Mouse (Mus musculus): ENCODE results near the gene Tex9. TPM values are rescaled to one million over a fixed set of nuclear protein-coding genes. Genes with fewer than 3 reads are reported as not detected.

Gene Tex9
- polyA plus RNA-seq, 1 experiment from 2014 or later = 55.4 TPM

DNA sequence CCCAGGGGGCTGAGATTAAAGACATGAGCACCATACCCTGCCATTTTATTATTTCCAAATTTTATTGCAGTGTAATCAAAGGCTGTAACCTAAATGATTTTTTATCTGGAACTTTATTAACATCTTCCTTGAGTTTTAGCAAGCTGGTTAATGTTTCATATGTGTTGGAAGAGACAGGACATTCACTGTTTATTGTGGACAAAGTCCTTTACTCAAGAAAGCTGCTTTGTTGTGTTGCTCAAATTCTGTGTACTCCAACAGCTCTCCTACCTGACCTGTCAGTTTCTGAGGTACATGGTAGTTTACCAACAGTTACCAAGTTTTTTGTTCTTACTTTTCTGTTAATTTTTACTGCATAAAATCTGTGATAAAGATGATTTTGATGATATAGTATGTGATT lies 23.4 kb upstream of the Tex9 start:
- no peaks in the 10 kb centered on the region for H3K9me3 ChIP-seq (replicated peaks)
- no peaks in the 10 kb centered on the region for H3K36me3 ChIP-seq
- H3K27me3 ChIP-seq (ENCODE audit: low read depth, poor library complexity, severe bottlenecking) = no peaks in the 10 kb centered on the region
- no peak overlapping the region for H3K27ac ChIP-seq
- no peak overlapping the region for H3K4me3 ChIP-seq
- no peaks in the 10 kb centered on the region for H3K4me1 ChIP-seq
- DNase-seq (ENCODE audit: low spot score) = no peak

DNA sequence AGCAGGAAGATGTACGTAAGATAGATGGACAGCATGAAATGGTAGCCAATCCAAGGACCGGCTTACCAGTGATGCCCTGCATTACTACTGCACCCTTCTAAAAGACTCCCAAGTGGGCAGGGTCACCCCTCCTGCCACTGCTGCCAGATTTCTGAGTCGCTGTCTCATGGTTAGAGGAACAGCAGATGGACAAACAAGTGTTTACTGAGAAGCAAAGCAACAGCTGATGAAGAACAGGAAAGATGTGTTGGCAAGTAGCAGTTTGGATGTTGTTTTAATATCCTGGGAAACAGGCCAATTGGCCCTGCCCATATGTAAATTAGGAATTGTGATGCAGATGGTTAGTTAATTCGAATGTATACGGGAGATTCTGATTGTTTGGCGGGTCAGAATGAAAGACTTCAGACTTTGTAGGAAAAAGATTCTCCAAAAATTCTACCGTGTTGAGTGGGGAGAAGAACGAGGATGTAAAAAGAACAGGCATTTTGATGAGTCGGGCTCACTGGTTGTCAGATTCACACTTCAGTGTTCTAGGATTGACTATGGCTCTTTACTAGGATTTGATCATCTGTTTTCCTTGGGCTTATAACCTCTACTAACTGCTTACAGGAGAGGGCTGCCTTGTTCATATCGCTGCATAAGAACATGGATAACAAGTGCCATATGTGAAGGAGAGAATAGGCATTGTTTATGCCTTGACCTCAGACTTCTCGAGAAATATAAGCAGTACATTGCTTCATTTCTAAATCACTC lies 20.4 kb upstream of the Tex9 start:
- Histone ChIP-seq H3K9me3 (replicated peaks) (no peaks in the 10 kb centered on the region), H3K4me3 (no peak overlapping the region)
- 63% methylated on average over 11 of the region's 11 CpGs for WGBS

DNA sequence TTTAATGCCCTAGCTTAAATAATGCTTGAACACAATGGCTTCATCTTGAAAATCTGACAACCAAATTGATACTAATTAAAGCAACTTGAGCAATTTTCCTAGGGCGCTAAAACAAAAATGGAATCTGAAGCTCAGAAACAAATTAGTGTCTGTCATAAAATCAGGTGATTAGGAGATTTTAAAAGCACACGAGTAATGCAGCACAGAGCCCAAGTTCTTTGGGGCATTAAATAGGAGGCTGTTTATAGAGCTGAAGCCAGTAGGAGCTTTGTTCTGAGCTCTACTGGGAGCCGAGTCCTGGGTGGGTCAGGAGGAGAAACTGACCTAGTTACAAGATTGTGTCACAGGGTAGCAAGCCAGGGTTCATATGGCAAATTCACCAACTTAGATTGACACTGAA lies 5.2 kb upstream of the Tex9 start:
- no peak overlapping the region for H3K4me3 ChIP-seq
- H3K27me3 ChIP-seq (ENCODE audit: low read depth, poor library complexity, severe bottlenecking) = no peaks in the 10 kb centered on the region
- WGBS = 78% methylated on average over 3 of the region's 3 CpGs
- DNase-seq (ENCODE audit: low spot score) = no peak
- no peak overlapping the region for H3K27ac ChIP-seq
- peaks cover 3% of the 10 kb centered on the region for H3K4me1 ChIP-seq
- no peaks in the 10 kb centered on the region for H3K9me3 ChIP-seq (replicated peaks)
- no peaks in the 10 kb centered on the region for H3K36me3 ChIP-seq

More for the DNA sequence above, 20.4 kb upstream of the Tex9 start:
- Histone ChIP-seq H3K4me1 (no peaks in the 10 kb centered on the region), H3K27me3 (ENCODE audit: low read depth, poor library complexity, severe bottlenecking) (no peaks in the 10 kb centered on the region), H3K36me3 (no peaks in the 10 kb centered on the region), H3K27ac (no peak overlapping the region)
- no peak for DNase-seq (ENCODE audit: low spot score)

DNA sequence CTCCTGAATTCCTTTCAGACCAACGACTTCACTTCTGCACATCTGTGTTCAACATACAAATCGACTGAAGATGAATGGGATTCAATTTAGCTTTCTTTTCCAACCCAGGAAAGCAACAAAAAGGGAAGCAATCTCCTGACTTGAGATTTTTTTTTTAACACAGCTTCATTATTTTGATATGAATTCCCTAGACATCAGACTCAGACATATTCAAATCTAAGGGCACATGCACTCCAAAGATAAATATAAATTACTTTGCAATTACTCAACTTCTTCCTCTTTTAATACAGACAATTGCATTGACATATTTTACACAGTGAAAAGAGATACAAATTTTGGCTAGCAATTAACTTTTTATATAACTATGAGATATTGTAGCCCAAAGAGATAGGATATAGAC lies 4.7 kb upstream of the Tex9 start:
- H3K9me3 ChIP-seq (replicated peaks) = no peaks in the 10 kb centered on the region
- no peak overlapping the region for H3K4me3 ChIP-seq
- no peak for DNase-seq (ENCODE audit: low spot score)
- WGBS = 82% methylated on average over 2 of the region's 2 CpGs
- peaks cover 7% of the 10 kb centered on the region for H3K4me1 ChIP-seq
- no peaks in the 10 kb centered on the region for H3K36me3 ChIP-seq
- H3K27me3 ChIP-seq (ENCODE audit: low read depth, poor library complexity, severe bottlenecking) = no peaks in the 10 kb centered on the region
- H3K27ac ChIP-seq = no peak overlapping the region

DNA sequence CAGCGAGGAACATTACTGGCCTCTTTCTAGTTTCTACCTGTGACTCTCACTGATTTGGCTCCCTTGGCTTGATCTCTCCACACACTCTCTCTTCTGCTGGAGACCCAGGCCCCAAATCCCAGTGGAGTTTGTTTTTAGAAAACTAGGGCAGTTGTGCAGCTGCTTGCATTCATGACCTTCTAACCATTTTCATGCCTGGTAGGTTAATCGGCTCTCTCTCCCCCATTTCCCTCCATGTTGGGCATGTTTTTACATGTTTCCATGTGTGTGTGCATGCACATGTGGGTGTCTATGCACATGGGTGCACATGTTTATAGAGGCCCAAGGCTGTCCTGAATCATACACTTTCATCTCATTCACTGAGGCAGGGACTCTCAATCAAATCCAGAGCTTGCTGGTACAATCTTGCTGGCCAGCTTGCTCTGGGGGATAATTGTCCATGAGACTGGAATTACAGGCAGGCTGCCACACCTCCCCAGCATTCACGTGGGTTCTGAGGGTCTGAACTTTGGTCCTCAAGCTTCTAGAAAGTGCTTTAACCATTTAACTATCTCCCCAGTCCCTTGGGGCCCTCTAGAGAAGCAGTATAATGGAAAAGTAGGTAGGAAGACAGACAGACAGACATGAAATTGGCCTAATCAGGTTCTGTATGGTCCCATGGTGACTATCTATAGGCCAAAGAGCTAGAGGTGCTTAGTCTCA lies 2.1 kb upstream of the Tex9 start:
- no peaks in the 10 kb centered on the region for H3K9me3 ChIP-seq (replicated peaks)
- H3K27me3 ChIP-seq (ENCODE audit: low read depth, poor library complexity, severe bottlenecking) = no peaks in the 10 kb centered on the region
- peaks cover 5% of the 10 kb centered on the region; the same call in 1 of the 2 replicates for H3K36me3 ChIP-seq
- peaks cover 16% of the 10 kb centered on the region for H3K4me1 ChIP-seq
- H3K4me3 ChIP-seq = no peak overlapping the region
- H3K27ac ChIP-seq = no peak overlapping the region
- 89% methylated on average over 3 of the region's 3 CpGs for WGBS
- no peak for DNase-seq (ENCODE audit: low spot score)

DNA sequence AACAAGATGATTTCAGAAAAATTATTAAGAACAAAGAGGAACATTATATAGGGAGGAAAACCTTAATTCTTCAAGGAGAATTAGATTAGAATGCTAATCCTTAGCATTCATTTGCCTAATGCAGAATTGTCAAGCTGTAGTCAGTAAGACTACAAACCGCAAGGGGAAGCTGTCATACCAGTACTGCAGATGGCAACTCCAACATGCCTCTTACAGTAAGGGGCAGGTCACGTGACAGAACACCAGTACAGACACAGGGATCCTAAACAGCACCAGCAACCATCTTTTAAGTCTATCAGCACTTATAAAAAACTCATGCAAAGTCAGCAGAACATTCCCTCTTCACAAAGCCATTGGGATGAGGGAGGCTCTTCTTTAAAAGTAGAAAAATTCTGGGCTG lies 1.5 kb upstream of the Tex9 start:
- Histone ChIP-seq H3K27me3 (ENCODE audit: low read depth, poor library complexity, severe bottlenecking) (no peaks in the 10 kb centered on the region), H3K9me3 (replicated peaks) (no peaks in the 10 kb centered on the region), H3K4me3 (no peak overlapping the region), H3K36me3 (peaks cover 5% of the 10 kb centered on the region; the same call in 1 of the 2 replicates), H3K27ac (no peak overlapping the region), H3K4me1 (peaks cover 16% of the 10 kb centered on the region)
- no peak for DNase-seq (ENCODE audit: low spot score)
- 90% methylated on average over 2 of the region's 2 CpGs for WGBS

DNA sequence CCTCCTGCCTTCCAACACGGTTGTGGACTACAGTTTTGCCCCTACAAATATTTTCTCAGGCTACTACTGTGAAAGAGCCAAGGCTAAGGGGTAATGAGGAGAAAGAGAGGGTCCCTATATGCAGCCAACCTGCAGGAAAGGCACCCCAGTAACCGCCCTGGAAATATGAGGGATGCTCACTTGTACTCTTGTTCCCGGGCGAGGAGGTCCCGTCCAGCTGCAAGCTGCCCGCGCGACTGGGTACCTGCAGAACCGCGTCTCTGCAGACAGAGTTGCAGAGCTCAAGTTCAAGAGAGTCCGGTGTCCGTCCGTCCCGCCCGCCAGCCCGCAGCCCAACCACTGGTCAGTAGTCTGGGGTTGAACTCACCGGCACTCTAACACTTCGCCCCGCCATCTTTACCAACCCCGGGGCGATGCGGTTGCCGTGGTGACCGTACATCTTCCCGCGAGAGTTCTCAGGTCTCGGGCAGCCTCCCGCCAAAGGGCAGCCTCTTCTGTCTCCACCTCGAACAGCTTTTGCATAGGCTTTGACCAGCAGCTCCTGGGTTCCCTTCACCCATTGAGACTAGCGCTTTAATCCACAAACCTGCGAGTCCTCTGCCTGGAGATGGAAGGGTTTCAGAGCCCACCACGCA lies 336 bp downstream of the Tex9 start:
- H3K4me1 ChIP-seq = peaks cover 16% of the 10 kb centered on the region
- peak; percentile 97 for DNase-seq (ENCODE audit: low spot score)
- no peaks in the 10 kb centered on the region for H3K27me3 ChIP-seq (ENCODE audit: low read depth, poor library complexity, severe bottlenecking)
- under 1% methylated on average over 32 of the region's 32 CpGs for WGBS
- peak overlapping the region; percentile 92 for H3K27ac ChIP-seq
- H3K4me3 ChIP-seq = peak overlapping the region; percentile 85
- H3K36me3 ChIP-seq = peaks cover 23% of the 10 kb centered on the region
- H3K9me3 ChIP-seq (replicated peaks) = no peaks in the 10 kb centered on the region

DNA sequence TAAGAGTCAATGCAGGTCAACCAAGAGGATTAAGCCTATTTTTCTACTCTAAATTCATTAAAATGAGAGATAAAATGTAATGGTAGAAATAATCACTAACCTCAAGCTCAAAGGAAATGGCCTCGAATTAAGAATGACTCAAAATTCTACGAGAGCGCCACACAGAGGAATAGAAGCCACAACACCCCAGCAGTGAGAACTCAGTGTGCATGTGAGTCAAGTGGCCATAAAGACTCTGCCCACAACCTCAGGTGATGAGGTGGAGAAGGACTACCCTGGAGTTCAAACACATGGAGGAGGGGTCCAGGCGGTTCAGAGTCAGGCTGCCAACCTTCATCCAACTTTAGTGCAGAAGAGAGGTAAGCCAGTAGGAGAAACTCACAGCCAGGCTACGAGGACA lies 2.9 kb downstream of the Tex9 start:
- peaks cover 46% of the 10 kb centered on the region for H3K36me3 ChIP-seq
- no peaks in the 10 kb centered on the region for H3K27me3 ChIP-seq (ENCODE audit: low read depth, poor library complexity, severe bottlenecking)
- H3K27ac ChIP-seq = no peak overlapping the region
- WGBS = 89% methylated on average over 5 of the region's 5 CpGs
- H3K4me3 ChIP-seq = no peak overlapping the region
- peaks cover 16% of the 10 kb centered on the region for H3K4me1 ChIP-seq
- no peak for DNase-seq (ENCODE audit: low spot score)
- no peaks in the 10 kb centered on the region for H3K9me3 ChIP-seq (replicated peaks)

DNA sequence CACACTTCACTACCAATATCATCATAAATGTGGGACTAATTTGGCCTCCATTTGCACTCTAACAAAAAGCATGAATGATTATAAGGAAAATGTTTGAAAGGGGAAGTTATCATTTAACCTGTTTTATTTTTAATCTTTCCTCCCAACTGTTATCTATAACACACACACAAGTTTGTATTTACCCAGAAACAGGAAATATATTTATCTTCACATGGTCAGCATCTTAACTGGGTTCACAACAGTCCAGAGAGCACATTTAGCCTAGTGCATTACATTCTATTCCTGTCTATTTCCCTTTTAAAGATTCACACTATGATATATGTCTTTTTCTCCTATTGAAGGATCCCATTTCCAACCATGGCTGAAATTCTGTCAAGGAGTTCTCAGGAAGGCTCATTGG lies 3.5 kb downstream of the Tex9 start:
- H3K27me3 ChIP-seq (ENCODE audit: low read depth, poor library complexity, severe bottlenecking) = no peaks in the 10 kb centered on the region
- H3K9me3 ChIP-seq (replicated peaks) = no peaks in the 10 kb centered on the region
- peaks cover 16% of the 10 kb centered on the region for H3K4me1 ChIP-seq
- no peak overlapping the region for H3K4me3 ChIP-seq
- peaks cover 51% of the 10 kb centered on the region for H3K36me3 ChIP-seq
- H3K27ac ChIP-seq = no peak overlapping the region
- DNase-seq (ENCODE audit: low spot score) = no peak

DNA sequence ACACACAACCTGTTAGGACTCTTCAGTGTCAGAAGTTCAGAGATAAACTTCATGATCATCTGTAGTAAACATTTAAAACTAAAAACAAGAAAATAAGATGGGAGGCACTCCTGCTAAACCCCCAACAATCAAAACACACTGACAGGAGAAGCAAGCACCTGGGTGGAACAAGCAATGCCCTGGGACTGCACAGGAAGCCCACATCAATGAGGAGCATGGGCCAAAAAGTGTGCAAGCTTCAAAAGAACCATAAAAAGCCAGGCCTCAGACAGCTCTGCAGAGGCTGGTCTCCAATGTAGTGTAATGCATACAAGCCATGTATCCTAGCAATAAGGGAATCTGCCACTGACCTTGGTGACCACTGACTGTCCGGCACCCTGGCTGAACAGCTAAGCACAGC lies 12.7 kb downstream of the Tex9 start:
- H3K4me1 ChIP-seq = peaks cover 17% of the 10 kb centered on the region
- H3K4me3 ChIP-seq = no peak overlapping the region
- H3K9me3 ChIP-seq (replicated peaks) = no peaks in the 10 kb centered on the region
- no peak overlapping the region for H3K27ac ChIP-seq
- peaks cover 73% of the 10 kb centered on the region for H3K36me3 ChIP-seq
- 93% methylated on average over 1 of the region's 1 CpGs for WGBS
- no peaks in the 10 kb centered on the region for H3K27me3 ChIP-seq (ENCODE audit: low read depth, poor library complexity, severe bottlenecking)
- DNase-seq (ENCODE audit: low spot score) = no peak

DNA sequence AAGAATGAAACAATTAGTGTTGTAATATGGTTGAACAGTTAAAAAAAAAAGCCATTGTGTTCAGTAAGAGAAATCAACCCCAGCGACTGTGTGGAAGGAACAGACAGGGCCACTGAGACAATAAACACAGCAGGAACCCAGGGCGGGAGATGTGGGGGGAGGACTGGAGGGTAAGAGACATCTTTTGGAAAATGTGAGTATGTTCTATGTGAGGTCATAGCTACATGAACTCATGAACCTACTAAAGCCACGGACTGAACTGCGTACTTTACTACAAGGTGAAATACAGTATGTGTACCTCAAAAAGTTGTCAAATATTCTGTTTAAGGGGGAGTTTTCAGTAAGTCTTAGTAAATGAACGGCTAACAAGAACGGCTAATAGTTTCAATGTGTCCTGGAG lies 14.7 kb downstream of the Tex9 start:
- WGBS = 80% methylated on average over 6 of the region's 6 CpGs
- Histone ChIP-seq H3K4me3 (no peak overlapping the region), H3K36me3 (peaks cover 79% of the 10 kb centered on the region), H3K27me3 (ENCODE audit: low read depth, poor library complexity, severe bottlenecking) (no peaks in the 10 kb centered on the region), H3K9me3 (replicated peaks) (no peaks in the 10 kb centered on the region), H3K4me1 (peaks cover 17% of the 10 kb centered on the region), H3K27ac (no peak overlapping the region)
- no peak for DNase-seq (ENCODE audit: low spot score)

DNA sequence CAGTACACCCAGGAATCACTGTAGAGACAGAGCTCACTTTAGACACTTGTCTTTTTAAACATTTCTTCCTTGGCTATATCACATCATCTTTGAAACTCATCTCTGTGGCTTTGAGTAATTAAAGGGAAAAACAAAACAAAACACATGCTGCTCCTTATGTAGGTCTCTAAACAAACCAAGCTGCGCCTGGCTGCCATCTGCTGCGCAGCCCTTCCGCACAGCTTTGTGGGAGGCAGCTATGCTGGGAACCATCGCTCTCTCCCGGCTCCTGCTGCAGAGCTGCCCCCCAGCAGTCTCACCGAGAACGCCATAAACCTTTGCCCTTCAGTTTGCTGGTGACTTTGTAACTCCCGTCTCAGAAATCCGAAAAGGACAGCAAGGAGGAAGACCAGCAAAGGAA lies 16.5 kb downstream of the Tex9 start:
- Histone ChIP-seq H3K27me3 (ENCODE audit: low read depth, poor library complexity, severe bottlenecking) (no peaks in the 10 kb centered on the region), H3K36me3 (peaks cover 76% of the 10 kb centered on the region), H3K9me3 (replicated peaks) (no peaks in the 10 kb centered on the region), H3K4me3 (no peak overlapping the region), H3K27ac (no peak overlapping the region), H3K4me1 (peaks cover 17% of the 10 kb centered on the region)
- peak; percentile 38 for DNase-seq (ENCODE audit: low spot score)
- 72% methylated on average over 9 of the region's 9 CpGs for WGBS

DNA sequence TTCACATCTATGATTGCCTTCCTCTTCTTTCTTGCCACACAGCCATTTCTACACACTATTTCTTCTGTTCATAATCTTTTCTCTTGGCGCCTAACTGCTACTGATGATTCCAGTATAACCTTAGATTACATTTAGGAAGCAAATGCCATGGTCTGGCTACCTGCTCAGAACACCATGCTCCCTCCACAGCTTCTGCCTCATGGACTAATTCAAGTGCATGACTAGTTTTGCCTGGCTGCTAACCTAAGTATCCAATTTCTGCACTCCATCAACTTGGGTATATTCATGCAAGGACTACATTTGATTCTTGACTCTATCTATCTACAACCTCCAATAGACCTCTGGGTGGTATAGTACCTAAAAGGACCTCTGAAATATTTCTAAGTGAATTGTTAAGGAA lies 22.2 kb downstream of the Tex9 start:
- WGBS = 94% methylated on average over 1 of the region's 1 CpGs
- Histone ChIP-seq H3K27ac (no peak overlapping the region), H3K36me3 (peaks cover 74% of the 10 kb centered on the region), H3K4me3 (no peak overlapping the region), H3K27me3 (ENCODE audit: low read depth, poor library complexity, severe bottlenecking) (no peaks in the 10 kb centered on the region), H3K9me3 (replicated peaks) (no peaks in the 10 kb centered on the region), H3K4me1 (peaks cover 2% of the 10 kb centered on the region; the same call in 1 of the 2 replicates)
- no peak for DNase-seq (ENCODE audit: low spot score)

Measured in limb, embryonic 10.5 days (tissue).